Mouse (Mus musculus): ENCODE results near the gene Kcnn4. TPM values are rescaled to one million over a fixed set of nuclear protein-coding genes. Genes with fewer than 3 reads are reported as not detected.
A peak's percentile ranks its signal among the peaks of the same experiment; 100 is the strongest.

Kcnn4 gene
- total RNA-seq (2012; rRNA removed) = 3.2 and 5.3 TPM in 2 replicates

DNA sequence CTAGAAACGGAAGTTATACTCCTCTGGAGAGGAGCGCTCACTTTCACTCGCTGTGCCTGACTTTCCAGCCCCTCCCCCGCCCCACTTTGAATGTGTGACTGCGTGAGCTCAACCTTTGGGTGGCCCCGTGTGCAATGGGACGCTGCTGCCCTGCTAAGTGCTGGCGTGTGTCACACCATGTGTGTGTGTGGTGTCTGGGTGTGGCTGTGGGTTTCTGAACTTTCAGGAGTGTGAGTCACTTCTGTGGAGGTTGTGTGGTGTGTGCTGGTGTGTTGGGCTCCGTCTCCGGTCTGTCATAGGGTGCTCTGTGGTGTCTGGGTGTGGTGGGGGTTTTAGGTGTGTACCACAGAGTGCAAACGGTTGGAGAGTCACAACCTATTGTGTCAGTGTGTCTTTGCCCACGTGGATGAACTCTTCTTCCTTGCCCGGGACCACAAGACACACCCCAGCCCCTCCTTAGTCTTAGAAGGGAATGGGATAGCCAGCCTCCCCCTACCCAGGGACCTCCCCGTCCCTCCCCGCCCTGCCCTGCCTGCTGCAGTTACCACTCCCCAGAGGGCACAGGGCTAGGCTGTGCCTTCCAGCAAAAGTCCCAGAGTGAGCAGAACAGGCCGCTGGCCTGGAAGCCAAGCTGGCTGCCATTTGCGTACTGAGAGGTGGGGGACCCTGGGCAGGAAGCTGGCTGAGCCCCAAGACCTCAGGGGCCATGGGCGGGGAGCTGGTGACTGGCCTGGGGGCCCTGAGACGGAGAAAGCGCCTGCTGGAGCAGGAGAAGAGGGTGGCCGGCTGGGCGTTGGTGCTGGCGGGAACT lies at the start of gene Kcnn4:
Gene Kcnn4 (plus strand): TSS at position 533 of the 811 bp plus-strand sequence.
- Histone ChIP-seq H3K36me3 (ENCODE audit: control insufficient read depth, insufficient read depth, low read length, poor library complexity, severe bottlenecking) (no peaks in the 10 kb centered on the region), H3K27ac (ENCODE audit: insufficient read depth, low read depth, low read length, poor library complexity, severe bottlenecking) (no peak within 1 kb of the TSS), H3K4me3 (ENCODE audit: insufficient read depth in 1 of 2, low read depth in 1 of 2, low read length in 2 of 2, poor library complexity in 1 of 2, severe bottlenecking in 1 of 2) (peak within 1 kb of the TSS; percentile 53 to 62; a peak in 3 of 4 replicates), H3K4me1 (ENCODE audit: control insufficient read depth in 2 of 2, insufficient read depth in 2 of 2, low read length in 2 of 2, poor library complexity in 1 of 2) (peaks cover 0 to 21% of the 10 kb centered on the region in 2 experiments; a peak in 2 of 4 replicates), H3K9me3 (ENCODE audit: control insufficient read depth, insufficient read depth, low read depth, low read length) (no peaks in the 10 kb centered on the region), H3K9ac (ENCODE audit: insufficient read depth, low read depth, low read length, poor library complexity, severe bottlenecking) (peak within 1 kb of the TSS; percentile 46; the same call in 1 of the 2 replicates)
- DNase-seq (ENCODE audit: low read depth, low spot score) = no peak
- in situ Hi-C loops (cut with MboI; ENCODE audit: low sequenced_read_pairs in 2 of 2, unreplicated experiment in 2 of 2) = loop anchor here (25.0 kb wide), 1 partner anchor 408 kb away; the partner anchor contains the start of genes Vmn1r180 (in 2 of the 2) and Vmn1r181 (in 2 of the 2)
- TF ChIP-seq CHD2 (IDR thresholded peaks at IDR 0.05; ENCODE audit: low read depth, low read length) (no peak), HCFC1 (IDR thresholded peaks at IDR 0.05; ENCODE audit: borderline replicate concordance, insufficient read depth, low read length) (no peak), ZNF384 (IDR thresholded peaks at IDR 0.05; ENCODE audit: low read depth, low read length) (no peak), MAFK (IDR thresholded peaks at IDR 0.05; ENCODE audit: insufficient read depth, low read depth, low read length) (no peak), ZC3H11A (IDR thresholded peaks at IDR 0.05; ENCODE audit: borderline replicate concordance, low read depth, low read length) (no peak)

GRCm38 (mm10) chr7:24322593-24322992 lies 47.5 kb upstream of the Kcnn4 start:
- no peak overlapping the region for H3K27ac ChIP-seq (ENCODE audit: insufficient read depth, low read depth, low read length, poor library complexity, severe bottlenecking)
- H3K4me1 ChIP-seq (ENCODE audit: control insufficient read depth in 2 of 2, insufficient read depth in 2 of 2, low read length in 2 of 2, poor library complexity in 1 of 2) = peaks cover 0 to 3% of the 10 kb centered on the region in 2 experiments; a peak in 1 of 4 replicates
- TF ChIP-seq ZC3H11A (IDR thresholded peaks at IDR 0.05; ENCODE audit: borderline replicate concordance, low read depth, low read length) (no peak), MAFK (IDR thresholded peaks at IDR 0.05; ENCODE audit: insufficient read depth, low read depth, low read length) (no peak), HCFC1 (IDR thresholded peaks at IDR 0.05; ENCODE audit: borderline replicate concordance, insufficient read depth, low read length) (no peak), ZNF384 (IDR thresholded peaks at IDR 0.05; ENCODE audit: low read depth, low read length) (no peak), CHD2 (IDR thresholded peaks at IDR 0.05; ENCODE audit: low read depth, low read length) (no peak)
- no peak overlapping the region for H3K4me3 ChIP-seq (ENCODE audit: insufficient read depth in 1 of 2, low read depth in 1 of 2, low read length in 2 of 2, poor library complexity in 1 of 2, severe bottlenecking in 1 of 2)
- no peak overlapping the region for H3K9ac ChIP-seq (ENCODE audit: insufficient read depth, low read depth, low read length, poor library complexity, severe bottlenecking)
- H3K36me3 ChIP-seq (ENCODE audit: control insufficient read depth, insufficient read depth, low read length, poor library complexity, severe bottlenecking) = no peaks in the 10 kb centered on the region
- no peaks in the 10 kb centered on the region for H3K9me3 ChIP-seq (ENCODE audit: control insufficient read depth, insufficient read depth, low read depth, low read length)
- in situ Hi-C loops (cut with MboI; ENCODE audit: low sequenced_read_pairs in 2 of 2, unreplicated experiment in 2 of 2) = no loop called here
- no peak for DNase-seq (ENCODE audit: low read depth, low spot score)

GRCm38 (mm10) chr7:24325197-24325596 lies 44.9 kb upstream of the Kcnn4 start:
- peaks cover 0 to 3% of the 10 kb centered on the region in 2 experiments; a peak in 1 of 4 replicates for H3K4me1 ChIP-seq (ENCODE audit: control insufficient read depth in 2 of 2, insufficient read depth in 2 of 2, low read length in 2 of 2, poor library complexity in 1 of 2)
- DNase-seq (ENCODE audit: low read depth, low spot score) = no peak
- peak overlapping the region in 1 of 2 experiments; percentile 56; a peak in 1 of 4 replicates for H3K4me3 ChIP-seq (ENCODE audit: insufficient read depth in 1 of 2, low read depth in 1 of 2, low read length in 2 of 2, poor library complexity in 1 of 2, severe bottlenecking in 1 of 2)
- in situ Hi-C loops (cut with MboI; ENCODE audit: low sequenced_read_pairs in 2 of 2, unreplicated experiment in 2 of 2) = no loop called here
- no peak overlapping the region for H3K27ac ChIP-seq (ENCODE audit: insufficient read depth, low read depth, low read length, poor library complexity, severe bottlenecking)
- no peaks in the 10 kb centered on the region for H3K9me3 ChIP-seq (ENCODE audit: control insufficient read depth, insufficient read depth, low read depth, low read length)
- H3K9ac ChIP-seq (ENCODE audit: insufficient read depth, low read depth, low read length, poor library complexity, severe bottlenecking) = no peak overlapping the region
- no peaks in the 10 kb centered on the region for H3K36me3 ChIP-seq (ENCODE audit: control insufficient read depth, insufficient read depth, low read length, poor library complexity, severe bottlenecking)
- TF ChIP-seq ZNF384 (IDR thresholded peaks at IDR 0.05; ENCODE audit: low read depth, low read length) (no peak), MAFK (IDR thresholded peaks at IDR 0.05; ENCODE audit: insufficient read depth, low read depth, low read length) (no peak)

GRCm38 (mm10) chr7:24325675-24326128 lies 44.4 kb upstream of the Kcnn4 start:
- TF ChIP-seq MAFK (IDR thresholded peaks at IDR 0.05; ENCODE audit: insufficient read depth, low read depth, low read length) (no peak), ZNF384 (IDR thresholded peaks at IDR 0.05; ENCODE audit: low read depth, low read length) (no peak), CHD2 (IDR thresholded peaks at IDR 0.05; ENCODE audit: low read depth, low read length) (no peak), HCFC1 (IDR thresholded peaks at IDR 0.05; ENCODE audit: borderline replicate concordance, insufficient read depth, low read length) (no peak), ZC3H11A (IDR thresholded peaks at IDR 0.05; ENCODE audit: borderline replicate concordance, low read depth, low read length) (no peak)
- Histone ChIP-seq H3K9me3 (ENCODE audit: control insufficient read depth, insufficient read depth, low read depth, low read length) (no peaks in the 10 kb centered on the region), H3K4me1 (ENCODE audit: control insufficient read depth in 2 of 2, insufficient read depth in 2 of 2, low read length in 2 of 2, poor library complexity in 1 of 2) (peaks cover 0 to 3% of the 10 kb centered on the region in 2 experiments; a peak in 1 of 4 replicates), H3K4me3 (ENCODE audit: insufficient read depth in 1 of 2, low read depth in 1 of 2, low read length in 2 of 2, poor library complexity in 1 of 2, severe bottlenecking in 1 of 2) (peak overlapping the region; percentile 20 to 56; a peak in 3 of 4 replicates), H3K27ac (ENCODE audit: insufficient read depth, low read depth, low read length, poor library complexity, severe bottlenecking) (no peak overlapping the region), H3K36me3 (ENCODE audit: control insufficient read depth, insufficient read depth, low read length, poor library complexity, severe bottlenecking) (no peaks in the 10 kb centered on the region), H3K9ac (ENCODE audit: insufficient read depth, low read depth, low read length, poor library complexity, severe bottlenecking) (peak overlapping the region; percentile 50)
- in situ Hi-C loops (cut with MboI; ENCODE audit: low sequenced_read_pairs in 2 of 2, unreplicated experiment in 2 of 2) = no loop called here
- no peak for DNase-seq (ENCODE audit: low read depth, low spot score)

Measured in ES-E14 (cell line).